Mouse (Mus musculus): ENCODE measurements at regions not wholly inside any gene's neighbourhood (a gene's known extent, or its start where the extent isn't known, plus 50 kb on each side); places are given as distances from the start of the nearest gene placed in this dataset.

GRCm38 (mm10) chr9:22937686-22938391 is 285.0 kb upstream of the Bmper start:
- DNase-seq (ENCODE audit: low spot score in 2 of 2) = no peak

DNA sequence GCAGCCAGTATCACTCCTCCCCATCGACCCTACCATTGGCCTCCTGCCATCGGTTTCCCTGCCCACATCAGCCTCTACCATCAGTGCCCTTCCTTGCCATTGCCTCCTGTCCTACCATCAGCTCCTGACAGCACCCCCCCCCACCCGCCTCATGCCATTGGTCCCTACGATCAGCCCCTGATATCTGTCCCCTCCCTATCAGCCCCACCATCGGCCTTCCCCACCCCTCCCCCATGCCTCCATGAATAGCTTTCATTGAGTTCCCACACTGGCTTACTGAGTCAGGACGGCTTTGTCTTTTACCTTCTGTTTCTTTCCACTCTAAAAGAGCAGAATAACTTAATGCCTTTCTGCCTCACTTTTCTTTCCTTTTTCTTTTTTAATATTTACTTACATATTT is 277.9 kb upstream of the Bmper start:
- DNase-seq (ENCODE audit: low spot score in 2 of 2) = no peak

DNA sequence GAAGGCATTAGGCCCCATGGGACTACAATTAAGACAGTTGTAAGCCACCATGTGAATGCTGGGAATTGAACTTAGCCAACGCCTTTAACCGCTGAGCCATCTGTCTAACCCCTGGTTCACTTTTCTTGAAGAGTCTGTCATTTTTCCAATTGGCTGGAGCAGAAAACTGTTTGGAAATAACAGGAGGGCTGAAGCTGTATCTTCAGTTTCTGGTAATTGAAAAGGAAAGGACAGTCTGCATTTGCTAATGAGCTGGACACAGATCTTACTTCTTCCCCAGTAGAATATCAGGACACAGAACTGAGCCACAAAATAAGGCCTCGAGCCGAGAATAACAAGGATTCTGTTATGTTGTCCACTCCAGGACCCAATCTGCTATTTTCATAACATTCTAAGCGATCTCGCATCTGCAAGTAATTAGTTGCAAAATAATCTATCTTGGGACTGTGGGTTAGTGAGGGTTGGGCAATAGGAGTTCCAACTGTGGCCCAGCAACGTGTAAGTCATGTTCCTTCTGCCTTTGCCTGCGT is 277.4 kb upstream of the Bmper start:
- DNase-seq (ENCODE audit: low spot score in 2 of 2) = no peak

DNA sequence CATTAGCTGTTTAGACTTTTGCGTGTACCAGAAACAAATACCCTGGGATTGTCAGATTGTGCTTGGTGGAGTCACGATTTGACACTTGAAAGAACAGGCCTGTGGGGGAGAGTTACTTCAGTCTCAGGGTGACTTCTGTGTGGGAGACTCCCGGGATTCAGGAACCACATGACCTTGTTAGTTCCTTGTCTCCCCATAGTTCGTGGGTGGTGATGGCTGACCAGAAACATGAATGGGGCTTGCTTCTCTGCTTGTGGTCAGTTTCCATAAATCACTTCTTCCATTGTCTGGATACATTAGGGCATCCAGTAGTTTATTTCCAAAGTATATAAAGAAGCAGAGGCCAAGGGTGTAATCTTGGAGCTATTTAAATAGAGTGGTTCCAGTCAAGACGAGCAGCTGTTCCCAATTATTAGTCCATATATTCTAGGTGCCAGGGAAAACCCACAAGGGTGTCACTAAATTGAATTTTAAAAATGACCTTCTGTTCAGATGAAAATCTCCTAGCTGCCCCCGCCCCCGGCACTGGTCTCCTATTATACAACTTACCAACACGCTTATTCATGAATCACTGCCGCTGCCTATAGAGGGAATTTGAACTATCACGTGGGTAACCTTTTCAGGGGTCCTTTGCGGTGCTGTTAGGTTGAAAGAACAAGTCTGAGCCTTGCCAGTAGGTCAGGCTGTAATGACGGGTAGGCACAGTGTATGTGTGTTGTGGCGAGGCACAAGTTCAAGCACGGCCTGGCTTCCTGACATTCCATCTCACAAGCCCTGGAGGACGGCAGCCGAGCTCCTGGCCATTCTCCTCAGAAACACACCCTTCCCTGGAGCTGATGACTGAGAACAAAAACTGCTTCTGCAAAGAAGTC is 270.1 kb upstream of the Bmper start:
- no peak for DNase-seq (ENCODE audit: low spot score in 2 of 2)

DNA sequence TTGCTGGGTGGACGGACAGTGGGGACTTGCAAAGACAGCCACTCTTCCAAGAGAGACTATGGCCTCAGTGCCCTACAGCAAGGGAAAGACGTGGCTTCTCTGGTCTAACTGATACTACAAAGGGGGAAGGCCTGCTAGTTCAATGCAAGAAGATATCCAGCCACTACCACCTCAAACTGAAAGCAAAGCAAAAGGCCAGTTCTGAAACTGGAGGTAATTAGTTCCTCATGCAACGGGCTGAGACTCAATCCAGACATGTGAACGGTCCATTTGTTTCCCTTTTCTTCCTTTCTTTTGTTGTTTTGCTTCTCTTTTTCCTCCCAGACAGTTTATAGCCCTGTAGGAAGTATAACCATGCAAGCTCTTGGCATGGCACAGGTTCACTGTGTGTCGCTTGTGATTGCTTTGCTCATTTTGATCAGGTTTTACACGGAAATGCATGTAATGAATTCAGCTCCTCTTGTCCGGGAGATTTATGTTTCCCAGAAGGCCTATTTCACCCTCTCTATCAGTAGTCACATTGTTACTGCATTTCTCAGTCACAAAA is 260.5 kb upstream of the Bmper start:
- DNase-seq (ENCODE audit: low spot score in 2 of 2) = no peak

- no peak for DNase-seq (ENCODE audit: low spot score in 2 of 2)
Measured at GRCm38 (mm10) chr9:22971312-22971711, 251.6 kb upstream of the Bmper start.

- DNase-seq (ENCODE audit: low spot score in 2 of 2) = no peak
Measured at GRCm38 (mm10) chr9:22976748-22977147, 246.1 kb upstream of the Bmper start.

- no peak for DNase-seq (ENCODE audit: low spot score in 2 of 2)
Measured at GRCm38 (mm10) chr9:22979627-22980026, 243.2 kb upstream of the Bmper start.

DNA sequence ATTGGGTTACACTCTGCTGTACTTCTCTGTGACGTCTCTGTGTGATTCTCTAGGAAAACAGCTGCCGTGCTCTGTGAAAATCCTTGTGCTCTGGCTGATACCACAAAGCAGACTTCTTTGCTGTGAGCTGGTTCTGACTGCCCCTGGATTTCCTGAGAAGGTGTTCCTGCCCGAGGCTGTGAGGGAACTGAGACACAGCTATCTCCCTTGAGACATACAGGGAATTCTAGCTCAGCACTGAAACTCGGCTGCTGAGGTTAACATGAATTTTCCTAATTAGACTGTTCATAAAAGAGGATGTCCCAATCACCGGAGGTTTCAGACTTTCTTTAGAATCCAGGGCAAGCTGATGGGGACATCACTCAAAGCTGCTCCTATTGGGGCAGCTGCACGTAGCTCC is 233.4 kb upstream of the Bmper start:
- DNase-seq (ENCODE audit: low spot score in 2 of 2) = no peak

DNA sequence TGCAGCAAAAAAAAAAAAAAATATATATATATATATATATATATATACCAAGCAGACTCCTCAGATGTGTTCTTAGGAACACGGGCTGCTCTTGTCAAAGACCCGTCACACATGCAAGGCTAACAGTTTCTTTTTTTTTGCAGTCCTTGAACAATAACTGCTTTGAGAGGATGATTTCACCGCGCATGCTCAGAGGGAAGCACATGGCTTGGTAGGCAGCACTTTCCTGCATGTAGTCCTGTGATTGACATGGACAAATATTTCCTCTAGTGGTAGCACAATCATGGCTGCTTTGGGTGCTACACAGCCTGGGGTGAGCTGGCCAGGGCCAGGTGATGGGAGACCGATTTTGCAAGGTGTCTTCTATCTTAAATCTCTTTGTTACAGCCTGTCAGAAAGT is 229.3 kb upstream of the Bmper start:
- no peak for DNase-seq (ENCODE audit: low spot score in 2 of 2)

- no peak for DNase-seq (ENCODE audit: low spot score in 2 of 2)
Measured at GRCm38 (mm10) chr9:22995564-22995963, 227.3 kb upstream of the Bmper start.

GRCm38 (mm10) chr9:22998306-22998705 is 224.6 kb upstream of the Bmper start:
- no peak for DNase-seq (ENCODE audit: low spot score in 2 of 2)

DNA sequence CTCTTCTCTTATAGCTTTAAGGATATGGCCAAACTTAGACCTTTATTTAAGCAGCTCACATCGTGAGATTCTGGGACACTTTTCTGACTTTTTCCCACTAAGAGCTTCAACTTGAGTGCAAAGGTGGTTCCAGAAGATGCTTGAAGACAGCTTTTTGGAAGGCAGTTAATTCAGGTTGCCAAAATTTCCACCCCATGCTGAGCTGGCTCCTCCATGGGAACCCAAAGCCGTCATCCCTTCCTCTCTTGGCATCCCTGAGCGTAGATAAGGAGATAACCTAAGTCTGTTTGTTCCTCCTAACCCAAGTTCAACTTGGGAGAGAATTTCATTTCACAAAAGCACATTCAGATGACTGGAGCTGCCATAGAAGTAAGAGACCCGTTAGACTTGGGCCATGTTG is 223.7 kb upstream of the Bmper start:
- no peak for DNase-seq (ENCODE audit: low spot score in 2 of 2)

- DNase-seq (ENCODE audit: low spot score in 2 of 2) = no peak
Measured at GRCm38 (mm10) chr9:23000200-23000599, 222.7 kb upstream of the Bmper start.

- no peak for DNase-seq (ENCODE audit: low spot score in 2 of 2)
Measured at GRCm38 (mm10) chr9:23003195-23004061, 219.4 kb upstream of the Bmper start.

GRCm38 (mm10) chr9:23005005-23005404 is 217.9 kb upstream of the Bmper start:
- no peak for DNase-seq (ENCODE audit: low spot score in 2 of 2)

GRCm38 (mm10) chr9:23009462-23010183 is 213.3 kb upstream of the Bmper start:
- DNase-seq (ENCODE audit: low spot score in 2 of 2) = no peak

DNA sequence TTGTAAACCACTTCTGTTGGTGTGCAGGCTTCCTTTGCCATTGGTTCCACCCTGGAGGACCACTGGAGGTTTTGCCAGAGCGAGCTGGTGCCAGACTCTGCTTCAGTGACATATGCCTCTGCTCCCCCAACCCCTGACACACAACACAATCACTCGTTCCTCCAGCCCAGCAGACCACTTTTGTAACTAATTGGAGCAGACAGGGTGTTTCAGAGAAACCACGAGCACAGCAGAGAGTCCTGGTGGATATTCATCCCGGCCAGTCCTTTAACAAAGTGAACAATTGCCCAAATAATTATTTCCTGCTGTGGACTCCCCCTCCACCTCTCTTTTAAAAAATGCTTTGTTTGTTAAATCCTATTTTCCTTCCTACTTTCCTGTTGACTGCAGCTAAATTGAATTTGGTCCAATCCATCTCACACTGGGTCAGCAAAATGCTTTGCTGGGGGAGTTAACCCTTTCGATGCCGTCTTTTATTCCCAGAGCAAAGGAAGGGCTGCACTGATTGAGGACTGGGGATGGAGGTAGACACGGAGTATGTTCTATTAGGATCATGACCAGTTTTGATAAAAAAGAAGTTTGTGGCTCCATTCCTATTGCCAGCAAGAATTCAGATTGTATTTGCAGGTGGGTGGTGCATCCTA is 211.4 kb upstream of the Bmper start:
- DNase-seq (ENCODE audit: low spot score in 2 of 2) = no peak

GRCm38 (mm10) chr9:23012130-23012529 is 210.7 kb upstream of the Bmper start:
- DNase-seq (ENCODE audit: low spot score in 2 of 2) = no peak

- no peak for DNase-seq (ENCODE audit: low spot score in 2 of 2)
Measured at GRCm38 (mm10) chr9:23016733-23017132, 206.1 kb upstream of the Bmper start.

Measured in thymus, postnatal 10 days (tissue).